Mouse (Mus musculus) erythroblast, adult 5-6 weeks (primary cell): ENCODE measurements around the gene Gpr39. TPM values are rescaled to one million over a fixed set of nuclear protein-coding genes. Genes with fewer than 3 reads are reported as not detected.
"Not testable (repeated sequence)": the region's sequence is repeated elsewhere in the genome, so short reads cannot be mapped to it uniquely, and the experiment has no call there.

Experiments
- ATAC-seq: replicated peaks from 2 replicates; pipeline ENCODE4 v1.8.0; 2016; ENCODE audit warnings: moderate number of reproducible peaks, mild to moderate bottlenecking, moderate TSS enrichment, inconsistent platforms; ENCODE audit not compliant: poor library complexity, low FRiP score, severe bottlenecking
- total RNA-seq, 2 experiments: library from RNA; stranded (forward) in 1 of 2; stranded (reverse) in 1 of 2; fragments of 150-400 nt in 1 of 2; fragments of 200-764, 138-1000 nt in 1 of 2; gene quantifications; 2 replicates each; pipeline versions ENCODE4 v1.2.3 to v1.2.4; 2015 to 2017; ENCODE audit warnings: low replicate concordance in 2 of 2

The Gpr39 gene
- total RNA-seq (2015; ENCODE audit: low replicate concordance) (not detected in 2 replicates), total RNA-seq (2017; ENCODE audit: low replicate concordance) (not detected in 2 replicates)

DNA sequence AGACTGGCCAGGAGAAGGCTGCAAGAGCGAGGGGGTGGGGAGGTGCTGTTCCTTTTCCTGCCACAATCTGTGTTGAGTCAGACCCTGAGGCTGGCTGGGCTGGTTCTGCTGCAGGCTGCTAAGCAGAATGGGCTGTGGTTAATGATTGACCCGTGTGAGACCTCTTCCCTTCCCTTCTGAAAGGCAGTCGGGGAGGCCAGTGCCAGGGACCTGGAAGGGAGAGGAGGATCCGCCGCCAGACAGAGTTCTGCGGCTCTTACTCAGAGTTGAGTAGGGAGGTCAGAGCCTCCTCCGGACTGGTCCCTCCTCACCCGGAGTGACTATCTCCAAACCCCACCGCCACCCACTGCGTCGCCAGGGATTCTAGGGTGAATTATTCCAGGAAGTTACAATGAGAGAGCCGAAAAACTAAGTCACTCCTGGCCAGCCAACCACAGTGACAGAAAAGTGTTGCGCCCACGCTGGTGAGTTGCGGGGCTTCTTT is at the start of gene Gpr39:
TSS of gene Gpr39 (plus strand) at position 206 of the 484 bp plus-strand sequence.
- ATAC-seq = no peak

DNA sequence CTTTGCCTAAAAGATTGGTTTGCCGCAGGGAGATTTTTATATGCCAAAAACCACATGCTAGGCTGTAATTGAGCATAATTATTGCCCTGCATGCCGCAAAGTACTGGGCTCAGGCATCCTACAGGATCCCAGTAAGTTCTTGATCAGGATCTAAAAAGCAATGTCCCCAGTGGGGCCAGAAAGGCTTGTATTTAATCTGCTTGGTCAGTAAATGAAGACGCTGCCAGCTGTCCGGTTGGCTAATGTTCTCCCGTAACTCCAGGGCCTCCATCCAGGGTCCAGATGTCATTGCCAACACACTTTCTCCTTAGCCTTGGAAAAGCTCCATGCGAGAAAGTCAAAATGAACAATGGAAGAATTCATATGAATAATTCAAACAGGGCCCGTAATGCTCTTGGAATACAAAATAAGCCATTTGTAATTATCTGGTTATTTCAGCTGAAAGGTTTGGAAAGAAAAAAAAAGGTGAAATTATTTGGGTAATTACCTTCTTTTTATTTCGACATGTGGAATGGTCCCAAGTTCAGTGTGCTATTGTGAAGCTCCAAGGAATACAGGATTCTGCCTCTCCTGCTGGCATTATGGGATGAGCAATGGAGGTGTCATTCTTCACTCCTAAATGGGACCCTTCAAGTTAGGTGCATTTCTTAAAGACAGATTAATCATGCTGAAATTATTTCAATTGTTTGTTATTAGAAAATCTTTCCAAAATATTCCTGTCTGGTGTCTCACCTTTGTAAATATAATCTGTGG is 37.1 kb upstream of the Gpr39 start:
- ATAC-seq = no peak

DNA sequence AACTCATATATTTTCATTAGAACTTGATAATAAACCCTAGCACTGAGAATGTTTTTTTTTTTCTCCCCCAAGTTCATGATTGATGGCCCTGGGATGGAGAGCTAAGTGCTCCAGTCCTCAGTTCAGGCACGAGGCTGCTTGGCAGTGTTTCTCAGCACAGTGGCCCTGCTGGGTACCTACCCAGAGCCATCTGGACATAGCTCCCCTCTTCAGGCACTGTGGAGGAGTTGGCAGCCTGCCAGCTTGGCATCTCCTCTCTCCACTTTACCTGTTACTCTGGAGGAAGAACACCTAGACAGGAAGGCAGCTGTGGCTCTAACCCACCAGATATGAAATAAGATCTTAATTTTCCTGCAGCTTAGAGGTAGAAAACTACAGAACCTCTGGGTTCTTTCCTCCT is 33.2 kb upstream of the Gpr39 start:
- no peak for ATAC-seq

DNA sequence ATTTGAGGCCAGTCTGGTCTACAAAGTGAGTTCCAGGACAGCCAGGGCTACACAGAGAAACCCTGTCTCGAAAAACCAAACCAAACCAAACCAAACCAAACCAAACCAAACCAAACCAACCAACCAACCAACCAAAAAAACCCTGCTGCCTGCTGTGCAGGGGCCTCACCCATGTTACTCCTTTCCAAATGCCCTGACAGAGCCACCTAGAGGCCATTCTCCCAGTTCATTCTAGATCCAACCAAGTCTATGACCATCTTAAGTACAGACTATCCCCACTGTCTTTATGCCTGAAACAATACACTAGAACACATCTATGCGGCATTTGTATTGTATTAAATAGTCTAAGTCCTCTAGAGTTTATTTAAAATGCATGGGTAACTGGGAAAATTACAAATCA is 30.0 kb upstream of the Gpr39 start:
- not testable (repeated sequence) for ATAC-seq

DNA sequence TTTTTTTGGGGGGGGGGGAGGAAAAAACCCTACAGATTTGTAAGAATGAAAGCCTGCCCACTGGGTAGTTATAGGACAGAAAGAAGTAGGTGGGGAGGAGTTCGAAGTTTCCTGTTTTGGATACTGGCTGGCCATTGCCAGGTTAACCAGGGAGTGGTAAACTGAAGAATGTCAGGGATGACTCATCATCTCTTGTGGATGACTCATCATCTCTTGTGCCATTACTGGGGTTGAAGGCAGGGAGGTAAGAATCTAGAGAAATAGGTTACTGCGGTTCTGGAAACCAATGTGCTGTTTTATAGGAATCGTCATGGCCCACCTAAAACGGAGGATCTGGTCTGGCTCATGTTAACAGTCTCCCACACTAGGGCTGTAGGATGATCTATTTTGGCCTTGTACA is 28.8 kb upstream of the Gpr39 start:
- no peak for ATAC-seq

DNA sequence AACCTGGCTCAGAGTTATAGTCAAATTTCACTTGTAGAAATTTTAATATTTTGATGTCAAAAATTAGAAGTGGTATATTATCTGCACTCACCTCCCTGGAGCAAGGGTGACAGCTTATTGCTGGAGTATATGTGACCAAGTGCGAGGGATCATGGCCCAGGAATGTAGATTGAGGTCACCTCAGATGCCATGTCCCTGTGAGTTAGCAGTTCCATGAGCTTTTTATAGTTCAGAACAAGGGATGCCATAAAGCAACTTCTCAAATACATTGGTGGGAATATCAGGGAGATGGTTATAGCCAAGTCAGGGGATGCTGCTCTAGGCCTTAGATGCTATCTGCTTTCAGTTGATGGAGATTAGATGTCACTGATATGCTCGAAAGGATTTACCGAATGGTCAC is 27.7 kb upstream of the Gpr39 start:
- ATAC-seq = no peak

DNA sequence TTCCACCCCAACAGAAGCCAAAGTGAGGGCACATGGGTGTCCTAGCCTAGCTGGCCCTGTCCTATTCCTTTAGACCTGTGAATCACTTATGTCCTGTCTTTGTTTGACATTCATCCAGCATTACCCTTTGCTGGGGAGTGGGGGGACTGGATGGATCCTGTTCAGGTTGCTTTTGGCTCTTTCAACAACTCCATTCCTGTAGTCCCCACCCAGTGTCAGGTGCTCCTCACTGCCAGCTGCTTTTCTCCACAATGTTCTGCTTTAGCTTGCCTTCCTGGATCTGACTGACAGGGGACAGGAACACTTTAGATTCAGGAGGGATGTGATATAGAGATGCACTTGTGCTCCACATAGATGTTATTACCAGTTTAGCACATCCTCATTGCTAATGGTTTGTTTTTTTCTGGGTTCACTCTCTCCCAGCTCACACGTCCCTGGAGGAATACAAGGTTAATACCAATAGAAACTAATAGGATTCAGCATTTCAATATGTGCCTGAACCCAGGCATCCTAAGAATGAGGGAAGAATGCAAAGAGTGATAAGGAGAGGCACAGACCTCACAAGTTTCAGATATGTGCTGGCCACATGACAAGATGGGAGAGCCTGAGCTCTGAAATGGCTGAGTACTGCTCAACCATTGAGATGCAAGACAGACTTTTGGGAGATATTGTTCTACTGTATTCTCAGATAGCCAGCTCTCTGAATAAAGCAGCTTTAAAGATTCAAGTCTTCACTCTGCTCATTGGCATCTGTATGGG is 23.8 kb upstream of the Gpr39 start:
- ATAC-seq = no peak

DNA sequence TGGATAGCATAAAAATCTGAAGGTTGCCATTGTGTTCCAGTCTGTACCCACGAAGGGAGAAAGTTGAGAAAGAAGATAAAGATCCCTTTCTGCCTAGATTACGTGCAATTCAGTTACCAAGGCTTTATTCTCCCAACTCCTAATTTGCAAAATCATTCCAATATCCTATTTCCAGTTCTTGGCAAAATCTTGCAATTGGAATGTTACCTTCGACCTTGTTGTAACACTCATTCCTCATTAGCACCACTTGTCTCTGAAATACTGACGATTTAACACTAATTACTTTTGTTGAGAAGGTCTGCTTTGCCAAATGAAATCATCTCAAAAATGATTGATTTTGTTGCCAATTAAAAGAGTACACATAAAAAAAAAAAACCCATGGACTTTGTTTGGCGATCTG is 19.4 kb upstream of the Gpr39 start:
- no peak for ATAC-seq

DNA sequence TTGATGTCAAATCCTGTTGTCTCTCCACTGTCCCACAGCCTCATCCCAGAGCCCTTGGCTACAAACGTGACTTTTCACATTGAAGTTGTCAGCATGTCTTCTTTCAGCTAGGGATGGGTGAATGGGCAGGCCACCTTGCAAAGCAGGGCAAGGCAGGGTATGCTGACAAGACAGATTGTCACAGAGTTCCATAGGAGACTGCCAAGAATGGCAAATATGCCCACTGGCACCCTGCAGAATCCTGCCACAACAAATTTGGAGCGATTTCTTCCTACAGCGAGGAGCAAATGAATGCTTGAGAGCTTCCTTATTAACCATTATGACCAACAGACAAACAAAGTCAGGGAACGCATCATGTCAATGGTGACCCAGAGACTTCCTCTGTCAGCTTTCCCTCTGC is 16.6 kb upstream of the Gpr39 start:
- ATAC-seq = no peak

DNA sequence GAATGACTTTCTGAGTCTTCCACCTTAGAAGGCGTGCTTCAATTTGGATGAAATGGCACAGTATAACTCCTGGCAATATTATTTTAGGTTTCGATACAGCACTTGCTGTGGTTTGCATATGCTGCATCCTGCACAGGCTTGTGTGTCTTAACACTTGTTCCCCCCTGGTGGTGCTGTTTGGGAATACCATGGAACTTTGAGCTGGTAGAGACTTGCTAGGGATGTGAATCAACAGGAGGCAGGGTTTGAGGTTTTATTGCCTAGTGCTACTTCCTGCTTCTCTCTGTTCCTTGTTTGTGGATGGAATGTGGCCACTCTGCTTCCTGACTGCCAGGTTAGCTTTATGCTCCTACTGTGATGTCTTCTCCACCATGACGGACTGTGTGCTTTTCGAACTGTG is 15.9 kb upstream of the Gpr39 start:
- no peak for ATAC-seq

DNA sequence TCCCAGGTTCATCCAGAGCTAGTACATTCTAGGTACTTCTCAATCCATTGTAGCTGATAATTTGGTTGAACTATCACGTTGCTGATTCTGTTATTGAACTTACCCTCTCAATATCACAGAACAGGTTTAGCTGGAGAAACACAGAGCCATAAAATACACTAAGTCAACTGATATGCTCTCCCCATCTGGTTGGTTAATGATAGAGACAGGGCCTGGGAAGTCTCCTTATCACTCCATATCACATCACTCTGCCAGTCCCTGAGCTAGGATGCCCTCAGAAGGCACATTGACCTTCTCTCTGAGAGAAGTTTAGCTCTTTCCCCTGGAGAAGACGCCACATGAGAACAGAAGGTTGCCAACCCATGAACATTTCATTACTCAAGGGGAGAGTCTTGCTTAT is 14.7 kb upstream of the Gpr39 start:
- ATAC-seq = no peak

DNA sequence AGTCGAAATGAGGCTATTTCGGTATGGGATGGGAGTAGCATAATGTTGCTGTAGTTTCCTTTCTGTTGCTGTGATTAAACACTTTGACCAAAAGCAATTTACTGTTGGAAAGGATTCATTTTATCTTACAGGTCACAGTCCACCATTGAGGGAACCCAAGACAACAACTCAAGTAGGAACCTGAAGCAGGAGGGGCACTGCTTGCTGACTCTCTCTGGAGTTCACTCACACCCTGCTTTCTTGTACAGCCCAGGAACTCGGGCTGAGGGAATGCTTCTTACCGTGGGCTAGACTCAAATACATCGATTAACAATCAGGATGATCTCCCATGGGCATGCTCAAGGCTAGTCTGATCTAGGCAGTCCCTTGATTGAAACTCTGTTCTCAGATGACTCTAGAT is 14.1 kb upstream of the Gpr39 start:
- ATAC-seq = no peak

DNA sequence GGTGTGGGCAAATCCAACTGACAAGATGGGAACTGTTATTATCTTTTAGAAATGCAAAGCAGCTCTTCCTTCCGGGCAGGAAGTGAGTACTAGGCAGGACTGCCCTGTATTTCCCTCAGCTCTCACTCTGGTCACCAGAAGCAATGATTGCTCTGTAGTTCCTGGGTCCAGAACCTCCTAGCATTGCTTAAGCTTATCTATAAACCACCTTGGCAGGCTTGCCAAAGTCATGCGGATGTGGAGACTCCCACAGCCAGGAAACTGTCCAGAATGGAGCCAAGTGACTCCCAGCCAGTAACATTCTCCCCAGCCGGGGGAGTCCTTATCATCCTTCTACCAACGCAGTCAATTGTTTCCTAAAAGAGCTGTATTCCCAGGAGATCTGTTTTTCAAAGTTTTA is 13.7 kb upstream of the Gpr39 start:
- no peak for ATAC-seq

DNA sequence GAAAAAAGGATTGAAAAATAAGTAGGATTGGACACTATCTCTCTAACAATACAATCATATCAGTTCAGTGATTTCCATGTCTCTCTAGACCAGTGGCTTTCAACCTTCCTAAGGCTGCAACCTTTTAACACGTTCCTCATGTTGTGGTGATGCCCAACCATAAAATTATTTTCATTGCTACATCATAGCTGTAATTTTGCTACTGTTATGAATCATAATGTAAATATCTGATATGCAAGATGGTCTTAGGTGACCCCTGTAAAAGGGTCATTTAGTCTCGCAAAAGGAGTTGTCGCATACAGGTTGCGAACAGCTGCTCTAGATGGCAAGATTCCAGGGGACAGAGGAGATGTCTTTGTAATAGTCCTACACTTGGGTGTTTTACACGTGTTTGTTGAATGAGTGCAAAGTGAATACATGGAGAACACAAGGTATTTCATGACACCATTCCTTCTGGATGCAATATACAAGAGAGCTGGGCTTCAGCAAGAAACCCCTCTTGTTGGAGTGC is 11.6 kb upstream of the Gpr39 start:
- ATAC-seq = no peak

DNA sequence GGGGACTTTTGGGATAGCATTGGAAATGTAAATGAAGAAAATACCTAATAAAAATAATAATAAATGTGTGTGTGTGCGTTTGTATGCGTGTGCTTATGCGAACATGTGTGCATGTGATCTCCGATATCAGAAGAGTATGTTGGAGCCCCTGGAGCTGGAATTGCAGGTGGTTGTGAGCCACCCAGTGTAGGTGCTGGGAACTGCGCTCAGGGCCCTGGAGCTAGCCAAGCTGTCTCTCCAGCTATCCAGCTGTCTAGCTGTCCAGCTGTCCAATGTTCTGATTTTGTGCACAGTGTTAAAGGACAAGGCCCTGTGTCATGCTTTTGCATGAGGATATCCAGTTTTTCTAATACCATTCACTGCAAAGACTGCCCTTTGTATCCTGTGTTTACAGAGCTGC is 7.8 kb upstream of the Gpr39 start:
- ATAC-seq = no peak

DNA sequence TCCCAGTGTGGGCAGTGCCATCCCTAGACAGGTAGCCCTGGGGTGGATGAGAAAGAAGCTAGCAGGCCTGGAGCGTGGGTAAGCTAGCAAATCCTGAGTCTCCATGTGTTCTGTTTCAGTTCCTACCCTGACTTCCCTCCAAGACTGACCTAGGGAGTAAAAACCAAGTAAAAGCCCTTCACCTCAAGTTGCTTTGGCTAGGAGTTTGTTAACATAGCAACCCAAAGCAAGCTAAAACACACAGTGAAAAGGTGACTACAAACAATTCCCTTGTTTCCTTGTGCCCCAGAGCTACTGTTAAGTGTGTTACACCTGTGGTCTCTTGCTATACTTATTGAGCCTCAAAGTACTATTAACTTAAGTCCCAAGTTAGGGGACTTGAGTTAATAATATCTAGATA is 1.6 kb upstream of the Gpr39 start:
- no peak for ATAC-seq

DNA sequence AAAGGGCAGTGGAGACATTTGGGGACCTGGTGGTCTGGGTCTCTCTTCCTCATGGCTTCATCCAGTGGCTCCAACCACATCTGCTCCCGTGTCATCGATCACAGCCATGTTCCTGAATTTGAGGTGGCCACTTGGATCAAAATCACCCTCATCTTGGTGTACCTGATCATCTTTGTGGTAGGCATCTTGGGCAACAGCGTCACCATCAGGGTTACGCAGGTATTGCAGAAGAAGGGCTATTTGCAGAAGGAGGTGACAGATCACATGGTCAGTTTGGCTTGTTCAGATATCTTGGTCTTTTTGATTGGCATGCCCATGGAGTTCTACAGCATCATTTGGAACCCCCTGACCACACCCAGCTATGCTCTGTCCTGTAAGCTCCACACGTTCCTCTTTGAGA is 491 bp downstream of the Gpr39 start:
- ATAC-seq = no peak

DNA sequence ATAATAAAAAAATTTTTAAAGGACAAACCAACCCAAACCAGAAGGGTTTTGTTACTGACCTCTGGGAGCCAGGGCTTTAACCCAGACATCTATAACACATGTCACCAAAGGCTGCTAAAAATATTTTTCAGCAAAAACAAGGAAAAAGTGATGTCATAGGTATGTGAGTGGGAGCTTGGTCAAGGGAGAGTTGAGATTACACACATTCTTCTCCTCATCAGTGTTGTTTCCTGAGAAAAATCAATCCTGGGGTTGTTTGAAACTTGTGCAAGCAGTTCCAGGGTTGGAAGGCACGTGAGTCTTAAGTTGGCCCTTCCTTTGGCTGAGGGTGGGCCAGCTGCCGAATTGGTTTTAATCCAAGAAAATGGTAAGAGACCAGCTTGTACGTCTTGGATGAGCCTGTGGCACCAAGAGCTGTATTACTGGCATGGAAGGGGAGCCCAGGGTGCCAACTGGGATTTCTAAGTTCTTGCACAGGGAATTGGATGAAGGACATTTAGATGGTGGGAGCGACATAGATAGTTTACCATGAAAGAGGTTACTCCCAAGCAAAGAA is 2.8 kb downstream of the Gpr39 start:
- no peak for ATAC-seq

DNA sequence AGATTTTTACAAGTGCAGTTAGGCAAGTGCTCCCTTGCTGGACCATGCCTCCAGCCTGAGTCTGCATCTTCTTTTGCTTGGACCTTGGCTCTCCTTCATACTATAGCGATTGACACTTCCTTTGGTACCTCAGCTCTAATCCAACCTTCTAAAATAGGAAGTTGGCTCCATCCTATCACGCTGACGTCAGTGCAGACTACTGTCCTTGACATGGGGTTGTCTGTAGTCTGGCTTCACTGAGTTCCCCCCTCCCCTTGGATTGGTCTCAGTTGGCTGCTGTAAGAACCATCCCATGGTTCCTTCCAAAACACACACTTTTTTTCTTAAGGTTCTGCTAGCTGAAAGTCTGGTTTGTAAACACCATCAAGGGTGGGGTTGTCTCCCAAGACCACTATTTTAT is 7.6 kb downstream of the Gpr39 start:
- no peak for ATAC-seq

DNA sequence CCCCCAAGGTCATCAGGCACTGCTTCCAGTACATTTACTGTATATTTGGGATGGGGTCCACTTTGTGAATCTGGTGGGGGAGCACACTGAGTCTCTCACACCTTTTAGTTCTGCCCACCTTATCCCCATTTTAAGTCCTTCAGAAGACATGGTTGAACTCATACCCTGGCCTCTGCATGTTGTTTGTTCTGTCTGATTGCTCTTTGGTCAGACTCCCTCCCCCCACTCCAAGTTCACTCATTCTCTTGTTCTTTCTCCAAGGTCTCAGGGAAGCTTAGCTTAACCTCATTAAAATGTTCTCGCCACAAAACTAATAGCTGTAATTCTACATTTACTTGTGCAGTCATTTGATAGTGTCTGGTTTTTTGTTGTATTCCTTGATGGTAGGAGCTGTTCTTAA is 8.5 kb downstream of the Gpr39 start:
- no peak for ATAC-seq
